Mouse (Mus musculus): ENCODE results near the gene Ppm1g. TPM values are rescaled to one million over a fixed set of nuclear protein-coding genes. Genes with fewer than 3 reads are reported as not detected.

The Ppm1g gene
- polyA plus RNA-seq, 1 experiment from 2014 or later: 145 TPM

GRCm38 (mm10) chr5:31192045-31192938, 28.2 kb downstream of the Ppm1g start:
- no peaks in the 10 kb centered on the region for H3K27me3 ChIP-seq (replicated peaks; ENCODE audit: control insufficient read depth, insufficient read depth, low read length)
- peak overlapping the region; percentile 62 for H3K27ac ChIP-seq (ENCODE audit: low read depth)
- peak overlapping the region; percentile 80 for H3K4me3 ChIP-seq (ENCODE audit: low read depth, low read length)
- DNase-seq (ENCODE audit: low spot score) (peak; percentile 47), ATAC-seq (replicated peaks; ENCODE audit: low FRiP score, low TSS enrichment, low read depth) (peak; percentile 71; the same call in 1 of the 2 replicates)
- peak overlapping the region; percentile 93 for H3K9ac ChIP-seq (ENCODE audit: low read length)
- H3K36me3 ChIP-seq (ENCODE audit: control insufficient read depth, insufficient read depth, low read length): peaks cover 66% of the 10 kb centered on the region
- no peaks in the 10 kb centered on the region for H3K9me3 ChIP-seq (ENCODE audit: control insufficient read depth, low read length)
- peaks cover 15% of the 10 kb centered on the region for H3K4me1 ChIP-seq (replicated peaks; ENCODE audit: control insufficient read depth, insufficient read depth, low read length)
- H3K4me2 ChIP-seq (ENCODE audit: low read length): peak overlapping the region; percentile 68
- WGBS: 15% methylated on average over 39 of the region's 42 CpGs

GRCm38 (mm10) chr5:31190201-31190600, 30.3 kb downstream of the Ppm1g start:
- Histone ChIP-seq H3K36me3 (ENCODE audit: control insufficient read depth, insufficient read depth, low read length) (peaks cover 50% of the 10 kb centered on the region), H3K9me3 (ENCODE audit: control insufficient read depth, low read length) (no peaks in the 10 kb centered on the region), H3K27ac (ENCODE audit: low read depth) (no peak overlapping the region), H3K4me1 (replicated peaks; ENCODE audit: control insufficient read depth, insufficient read depth, low read length) (peaks cover 15% of the 10 kb centered on the region), H3K9ac (ENCODE audit: low read length) (no peak overlapping the region), H3K4me3 (ENCODE audit: low read depth, low read length) (no peak overlapping the region), H3K4me2 (ENCODE audit: low read length) (no peak overlapping the region), H3K27me3 (replicated peaks; ENCODE audit: control insufficient read depth, insufficient read depth, low read length) (no peaks in the 10 kb centered on the region)
- WGBS: 92% methylated on average over 9 of the region's 9 CpGs
- DNase-seq (ENCODE audit: low spot score): no peak
- no peak for ATAC-seq (replicated peaks; ENCODE audit: low FRiP score, low TSS enrichment, low read depth)

- Histone ChIP-seq H3K4me2 (ENCODE audit: low read length) (no peak overlapping the region), H3K27ac (ENCODE audit: low read depth) (no peak overlapping the region), H3K4me3 (ENCODE audit: low read depth, low read length) (no peak overlapping the region), H3K9me3 (ENCODE audit: control insufficient read depth, low read length) (no peaks in the 10 kb centered on the region), H3K9ac (ENCODE audit: low read length) (no peak overlapping the region), H3K4me1 (replicated peaks; ENCODE audit: control insufficient read depth, insufficient read depth, low read length) (peaks cover 8% of the 10 kb centered on the region), H3K27me3 (replicated peaks; ENCODE audit: control insufficient read depth, insufficient read depth, low read length) (no peaks in the 10 kb centered on the region), H3K36me3 (ENCODE audit: control insufficient read depth, insufficient read depth, low read length) (peaks cover 43% of the 10 kb centered on the region)
- ATAC-seq (replicated peaks; ENCODE audit: low FRiP score, low TSS enrichment, low read depth) (no peak), DNase-seq (ENCODE audit: low spot score) (peak; percentile 18)
- 73% methylated on average over 4 of the region's 4 CpGs for whole genome bisulfite sequencing
Observed at GRCm38 (mm10) chr5:31188223-31188840, 32.2 kb downstream of the Ppm1g start.

GRCm38 (mm10) chr5:31183678-31184077, 36.8 kb downstream of the Ppm1g start:
- Histone ChIP-seq H3K9ac (ENCODE audit: low read length) (no peak overlapping the region), H3K4me2 (ENCODE audit: low read length) (no peak overlapping the region), H3K9me3 (ENCODE audit: control insufficient read depth, low read length) (no peaks in the 10 kb centered on the region), H3K27ac (ENCODE audit: low read depth) (no peak overlapping the region), H3K4me3 (ENCODE audit: low read depth, low read length) (no peak overlapping the region), H3K4me1 (replicated peaks; ENCODE audit: control insufficient read depth, insufficient read depth, low read length) (peaks cover 3% of the 10 kb centered on the region; the same call in 1 of the 2 replicates), H3K27me3 (replicated peaks; ENCODE audit: control insufficient read depth, insufficient read depth, low read length) (no peaks in the 10 kb centered on the region), H3K36me3 (ENCODE audit: control insufficient read depth, insufficient read depth, low read length) (peaks cover 19% of the 10 kb centered on the region)
- DNase-seq (ENCODE audit: low spot score): no peak
- WGBS: 60% methylated on average over 4 of the region's 4 CpGs
- ATAC-seq (replicated peaks; ENCODE audit: low FRiP score, low TSS enrichment, low read depth): no peak

- Histone ChIP-seq H3K4me1 (replicated peaks; ENCODE audit: control insufficient read depth, insufficient read depth, low read length) (peaks cover 4% of the 10 kb centered on the region; the same call in 1 of the 2 replicates), H3K36me3 (ENCODE audit: control insufficient read depth, insufficient read depth, low read length) (no peaks in the 10 kb centered on the region), H3K9ac (ENCODE audit: low read length) (no peak overlapping the region), H3K9me3 (ENCODE audit: control insufficient read depth, low read length) (no peaks in the 10 kb centered on the region), H3K27ac (ENCODE audit: low read depth) (no peak overlapping the region), H3K27me3 (replicated peaks; ENCODE audit: control insufficient read depth, insufficient read depth, low read length) (no peaks in the 10 kb centered on the region), H3K4me3 (ENCODE audit: low read depth, low read length) (no peak overlapping the region), H3K4me2 (ENCODE audit: low read length) (peak overlapping the region; percentile 92)
- DNase-seq (ENCODE audit: low spot score) (peak; percentile 41), ATAC-seq (replicated peaks; ENCODE audit: low FRiP score, low TSS enrichment, low read depth) (no peak)
- whole genome bisulfite sequencing: 87% methylated on average over 9 of the region's 9 CpGs
Observed at GRCm38 (mm10) chr5:31181183-31181770, 39.2 kb downstream of the Ppm1g start.

- DNase-seq (ENCODE audit: low spot score) (peak; percentile 97), ATAC-seq (replicated peaks; ENCODE audit: low FRiP score, low TSS enrichment, low read depth) (peak; percentile 97)
- Histone ChIP-seq H3K9me3 (ENCODE audit: control insufficient read depth, low read length) (no peaks in the 10 kb centered on the region), H3K4me1 (replicated peaks; ENCODE audit: control insufficient read depth, insufficient read depth, low read length) (peaks cover 4% of the 10 kb centered on the region; the same call in 1 of the 2 replicates), H3K27me3 (replicated peaks; ENCODE audit: control insufficient read depth, insufficient read depth, low read length) (no peaks in the 10 kb centered on the region), H3K36me3 (ENCODE audit: control insufficient read depth, insufficient read depth, low read length) (0 out of 2 replicates have a peak, but pooled peaks cover 3% of the 10 kb centered on the region), H3K4me3 (ENCODE audit: low read depth, low read length) (peak within 1 kb of the TSS; percentile 100), H3K4me2 (ENCODE audit: low read length) (peak within 1 kb of the TSS; percentile 92), H3K9ac (ENCODE audit: low read length) (peak within 1 kb of the TSS; percentile 65), H3K27ac (ENCODE audit: low read depth) (peak within 1 kb of the TSS; percentile 98)
- under 1% methylated on average over 59 of the region's 59 CpGs for WGBS
Observed at GRCm38 (mm10) chr5:31179766-31180630, 40.5 kb downstream of the Ppm1g start, which contains the start of the genes Gm29609 and Gtf3c2. Gene Gm29609, minus strand, starts transcription at chr5:31179911. Gene Gtf3c2, minus strand, starts transcription at chr5:31180144.

GRCm38 (mm10) chr5:31179301-31179765, 41.2 kb downstream of the Ppm1g start:
- Histone ChIP-seq H3K36me3 (ENCODE audit: control insufficient read depth, insufficient read depth, low read length) (peaks cover 3% of the 10 kb centered on the region; the same call in 1 of the 2 replicates), H3K4me2 (ENCODE audit: low read length) (peak overlapping the region; percentile 92), H3K4me1 (replicated peaks; ENCODE audit: control insufficient read depth, insufficient read depth, low read length) (peaks cover 4% of the 10 kb centered on the region; the same call in 1 of the 2 replicates), H3K27me3 (replicated peaks; ENCODE audit: control insufficient read depth, insufficient read depth, low read length) (no peaks in the 10 kb centered on the region), H3K27ac (ENCODE audit: low read depth) (peak overlapping the region; percentile 98), H3K9me3 (ENCODE audit: control insufficient read depth, low read length) (no peaks in the 10 kb centered on the region), H3K4me3 (ENCODE audit: low read depth, low read length) (peak overlapping the region; percentile 100), H3K9ac (ENCODE audit: low read length) (peak overlapping the region; percentile 65)
- ATAC-seq (replicated peaks; ENCODE audit: low FRiP score, low TSS enrichment, low read depth): peak; percentile 41; the same call in 1 of the 2 replicates
- no peak for DNase-seq (ENCODE audit: low spot score)
- WGBS: under 1% methylated on average over 25 of the region's 25 CpGs

Measured in intestine, embryonic 14.5 days (tissue).